Mouse (Mus musculus) embryonic facial prominence, embryonic 12.5 days (tissue): ENCODE results near the gene Spi1. TPM values are rescaled to one million over a fixed set of nuclear protein-coding genes. Genes with fewer than 3 reads are reported as not detected.
A peak's percentile ranks its signal among the peaks of the same experiment; 100 is the strongest.

Experiments used
- ATAC-seq: fragments of 200-750 bp; cut with Nextera tagmentation; 2 replicates; pipeline ENCODE4 v1.8.0; 2017; ENCODE audit not compliant: insufficient number of reproducible peaks, insufficient read depth, low FRiP score, low TSS enrichment
- H3K27ac ChIP-seq: fragments of 300-500 bp; sonication (generic); 2 replicates; pipeline ENCODE4 v1.5.1; 2016; ENCODE audit warnings: mild to moderate bottlenecking
- H3K27me3 ChIP-seq: fragments of 300-500 bp; sonication (generic); 2 replicates; pipeline ENCODE4 v1.6.1; 2016; ENCODE audit warnings: mild to moderate bottlenecking, moderate library complexity
- H3K36me3 ChIP-seq: fragments of 300-500 bp; sonication (generic); 2 replicates; pipeline ENCODE4 v1.6.1; 2016; ENCODE audit warnings: mild to moderate bottlenecking
- H3K4me1 ChIP-seq: fragments of 300-500 bp; sonication (generic); 2 replicates; pipeline ENCODE4 v1.6.1; 2016
- H3K4me2 ChIP-seq: fragments of 300-500 bp; sonication (generic); replicated peaks from 2 replicates; pipeline ENCODE4 v1.6.1; 2016; ENCODE audit warnings: mild to moderate bottlenecking, moderate library complexity
- H3K4me3 ChIP-seq: fragments of 300-500 bp; sonication (generic); 2 replicates; pipeline ENCODE4 v1.5.1; 2016; ENCODE audit warnings: mild to moderate bottlenecking
- H3K9ac ChIP-seq: fragments of 300-500 bp; sonication (generic); 2 replicates; pipeline ENCODE4 v1.6.1; 2016; ENCODE audit warnings: mild to moderate bottlenecking, moderate library complexity
- H3K9me3 ChIP-seq: fragments of 300-500 bp; sonication (generic); 2 replicates; pipeline ENCODE4 v1.6.1; 2016; ENCODE audit warnings: mild to moderate bottlenecking, moderate library complexity
- WGBS: fragments of 180-500 bp; shearing (Covaris S2); methylation state at CpG from one replicate; pipeline ENCODE4 v1.1.7; 2016; 5-methylcytosine and 5-hydroxymethylcytosine counted together
- polyA plus RNA-seq: library from polyadenylated mRNA; unstranded; fragments of >200 nt; fragmentation: Nextera tagmentation; extraction: Ambion mirVana; gene quantifications from 2 replicates; pipeline ENCODE4 v1.2.1, GENCODE M21; 2016

Spi1 gene
- polyA plus RNA-seq, 1 experiment from 2014 or later: 4.0 TPM

- no peak overlapping the region for H3K27ac ChIP-seq
- no peak overlapping the region for H3K4me3 ChIP-seq
- no peak for ATAC-seq
- 79% methylated on average over 15 of the region's 15 CpGs for WGBS
- H3K27me3 ChIP-seq: no peaks in the 10 kb centered on the region
- no peak overlapping the region for H3K9ac ChIP-seq
- no peak overlapping the region for H3K4me2 ChIP-seq
- H3K9me3 ChIP-seq: no peaks in the 10 kb centered on the region
- no peaks in the 10 kb centered on the region for H3K36me3 ChIP-seq
- H3K4me1 ChIP-seq: no peaks in the 10 kb centered on the region
Observed at GRCm38 (mm10) chr2:91084179-91084820, 2.1 kb downstream of the Spi1 start.

- no peaks in the 10 kb centered on the region for H3K27me3 ChIP-seq
- H3K9ac ChIP-seq: no peak overlapping the region
- no peak overlapping the region for H3K27ac ChIP-seq
- no peak overlapping the region for H3K4me2 ChIP-seq
- ATAC-seq: no peak
- no peak overlapping the region for H3K4me3 ChIP-seq
- no peaks in the 10 kb centered on the region for H3K9me3 ChIP-seq
- no peaks in the 10 kb centered on the region for H3K4me1 ChIP-seq
- H3K36me3 ChIP-seq: no peaks in the 10 kb centered on the region
- WGBS: 85% methylated on average over 14 of the region's 14 CpGs
Observed at GRCm38 (mm10) chr2:91085494-91086391, 3.6 kb downstream of the Spi1 start.

DNA sequence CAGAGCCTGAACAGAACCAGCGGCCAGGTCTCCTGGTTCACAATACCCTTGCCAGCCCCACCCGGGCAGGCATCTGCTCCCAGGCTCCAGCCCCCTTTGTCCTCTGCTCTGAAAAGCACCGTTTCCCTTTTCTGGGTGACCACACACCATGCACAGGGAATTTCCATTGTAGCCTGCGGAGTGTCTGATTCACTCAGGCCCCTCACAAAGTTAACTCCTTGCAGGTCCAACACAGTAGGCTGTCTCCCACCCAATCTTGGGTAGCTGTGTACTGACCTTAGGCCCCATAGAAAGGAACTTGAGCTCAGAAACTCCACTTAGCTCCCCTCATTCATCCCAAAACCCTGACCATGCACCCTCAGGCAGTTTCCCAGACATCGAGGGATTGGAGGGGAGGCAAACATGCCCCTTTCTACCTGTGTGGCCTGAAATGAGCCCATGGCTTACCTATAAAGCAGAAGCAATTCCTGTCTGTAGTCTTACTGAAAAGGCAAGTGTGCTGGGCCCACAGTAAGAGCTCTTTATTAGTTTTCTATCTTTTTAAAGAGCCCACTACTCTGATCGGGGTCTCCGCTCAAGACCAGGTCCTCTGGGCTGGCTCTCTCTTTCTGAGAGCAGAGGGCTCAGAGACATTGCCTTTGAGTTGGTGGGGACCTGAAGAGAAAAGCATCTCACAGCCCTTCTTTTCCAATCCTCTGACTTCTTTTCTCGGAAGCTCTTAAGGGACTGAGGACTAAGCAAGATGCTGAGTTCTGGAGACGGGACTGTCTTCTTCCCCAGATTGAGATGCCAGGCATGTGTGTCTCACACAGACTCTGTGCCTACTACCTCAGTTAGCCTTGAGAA, 4.4 kb downstream of the Spi1 start:
- Histone ChIP-seq H3K4me1 (no peaks in the 10 kb centered on the region), H3K4me2 (no peak overlapping the region), H3K36me3 (no peaks in the 10 kb centered on the region), H3K9me3 (no peaks in the 10 kb centered on the region), H3K27ac (no peak overlapping the region), H3K27me3 (no peaks in the 10 kb centered on the region), H3K9ac (no peak overlapping the region), H3K4me3 (no peak overlapping the region)
- no peak for ATAC-seq
- 71% methylated on average over 9 of the region's 9 CpGs for WGBS

- Histone ChIP-seq H3K4me3 (no peak overlapping the region), H3K9me3 (no peaks in the 10 kb centered on the region), H3K4me1 (no peaks in the 10 kb centered on the region), H3K36me3 (no peaks in the 10 kb centered on the region), H3K27ac (no peak overlapping the region), H3K9ac (no peak overlapping the region), H3K4me2 (no peak overlapping the region), H3K27me3 (no peaks in the 10 kb centered on the region)
- ATAC-seq: no peak
- 86% methylated on average over 9 of the region's 9 CpGs for WGBS
Observed at GRCm38 (mm10) chr2:91087453-91087852, 5.3 kb downstream of the Spi1 start.

DNA sequence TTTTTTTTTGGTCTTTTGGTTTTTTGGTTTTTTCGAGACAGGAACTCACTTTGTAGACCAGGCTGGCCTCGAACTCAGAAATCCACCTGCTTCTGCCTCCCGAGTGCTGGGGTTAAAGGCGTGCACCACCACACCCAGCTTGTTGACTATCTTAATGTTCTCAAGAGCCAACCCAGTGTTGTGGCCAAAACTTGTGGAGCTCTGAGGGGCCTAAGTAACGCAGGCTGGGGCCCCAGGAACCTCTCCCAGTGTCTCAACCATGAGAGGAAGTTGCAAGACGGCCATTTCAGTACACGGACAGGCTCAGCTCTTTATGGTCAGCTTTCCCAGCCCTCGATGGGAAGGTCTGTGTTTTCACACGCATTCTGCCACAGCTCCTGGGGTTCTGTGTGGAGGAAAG, 6.8 kb downstream of the Spi1 start:
- no peak overlapping the region for H3K4me3 ChIP-seq
- ATAC-seq: no peak

GRCm38 (mm10) chr2:91090208-91090607, 8.0 kb downstream of the Spi1 start:
- Histone ChIP-seq H3K4me3 (no peak overlapping the region), H3K4me2 (no peak overlapping the region), H3K9me3 (no peaks in the 10 kb centered on the region), H3K27ac (no peak overlapping the region), H3K27me3 (no peaks in the 10 kb centered on the region), H3K9ac (no peak overlapping the region), H3K36me3 (no peaks in the 10 kb centered on the region), H3K4me1 (no peaks in the 10 kb centered on the region)
- 75% methylated on average over 6 of the region's 6 CpGs for WGBS
- no peak for ATAC-seq

More for the DNA sequence above, 6.8 kb downstream of the Spi1 start:
- Histone ChIP-seq H3K27me3 (no peaks in the 10 kb centered on the region), H3K4me2 (no peak overlapping the region), H3K9me3 (no peaks in the 10 kb centered on the region), H3K9ac (no peak overlapping the region), H3K27ac (no peak overlapping the region), H3K36me3 (no peaks in the 10 kb centered on the region), H3K4me1 (no peaks in the 10 kb centered on the region)
- WGBS: 84% methylated on average over 9 of the region's 9 CpGs

- WGBS: 73% methylated on average over 6 of the region's 6 CpGs
- Histone ChIP-seq H3K9ac (no peak overlapping the region), H3K9me3 (no peaks in the 10 kb centered on the region), H3K4me1 (no peaks in the 10 kb centered on the region), H3K27ac (no peak overlapping the region), H3K4me3 (no peak overlapping the region), H3K4me2 (no peak overlapping the region), H3K36me3 (no peaks in the 10 kb centered on the region), H3K27me3 (no peaks in the 10 kb centered on the region)
- ATAC-seq: no peak
Observed at GRCm38 (mm10) chr2:91090827-91091226, 8.6 kb downstream of the Spi1 start.

- Histone ChIP-seq H3K4me2 (no peak overlapping the region), H3K4me1 (no peaks in the 10 kb centered on the region), H3K27me3 (no peaks in the 10 kb centered on the region), H3K27ac (no peak overlapping the region), H3K9ac (no peak overlapping the region), H3K36me3 (no peaks in the 10 kb centered on the region), H3K4me3 (no peak overlapping the region), H3K9me3 (no peaks in the 10 kb centered on the region)
- 69% methylated on average over 14 of the region's 14 CpGs for WGBS
- no peak for ATAC-seq
Observed at GRCm38 (mm10) chr2:91096524-91096923, 14.3 kb downstream of the Spi1 start.

DNA sequence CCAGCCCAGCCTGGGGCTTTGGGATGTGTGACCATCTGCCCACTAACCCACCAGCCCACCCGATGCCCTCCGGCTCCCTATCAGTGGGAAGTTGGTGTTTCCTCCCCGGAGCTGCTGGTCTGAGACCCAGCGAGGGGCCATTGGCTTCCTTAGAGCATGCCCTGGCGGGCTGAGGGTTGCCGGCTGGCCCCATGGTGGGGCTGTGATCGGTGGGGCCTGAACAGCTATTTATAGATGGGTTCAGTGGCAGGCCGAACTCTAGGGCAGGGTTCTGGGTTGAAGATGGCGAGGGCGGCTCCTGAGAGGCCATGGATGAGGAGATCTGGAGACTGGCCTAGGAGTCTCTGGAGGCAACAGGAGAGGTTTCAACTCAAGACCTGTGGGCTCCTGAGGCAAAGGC, 14.8 kb downstream of the Spi1 start:
- Histone ChIP-seq H3K4me1 (no peaks in the 10 kb centered on the region), H3K36me3 (no peaks in the 10 kb centered on the region), H3K4me3 (no peak overlapping the region), H3K27me3 (no peaks in the 10 kb centered on the region), H3K9me3 (no peaks in the 10 kb centered on the region), H3K9ac (no peak overlapping the region), H3K27ac (no peak overlapping the region), H3K4me2 (no peak overlapping the region)
- WGBS: 88% methylated on average over 10 of the region's 10 CpGs
- no peak for ATAC-seq

- WGBS: 87% methylated on average over 2 of the region's 2 CpGs
- H3K27ac ChIP-seq: no peak overlapping the region
- ATAC-seq: no peak
Observed at GRCm38 (mm10) chr2:91098156-91098555, 16.0 kb downstream of the Spi1 start.

GRCm38 (mm10) chr2:91101124-91101740, 19.0 kb downstream of the Spi1 start:
- Histone ChIP-seq H3K4me1 (no peaks in the 10 kb centered on the region), H3K9me3 (no peaks in the 10 kb centered on the region), H3K36me3 (no peaks in the 10 kb centered on the region), H3K27ac (no peak overlapping the region), H3K27me3 (no peaks in the 10 kb centered on the region), H3K9ac (no peak overlapping the region), H3K4me2 (no peak overlapping the region), H3K4me3 (no peak overlapping the region)
- ATAC-seq: peak; percentile 77
- WGBS: 11% methylated on average over 7 of the region's 7 CpGs

More at GRCm38 (mm10) chr2:91098156-91098555, 16.0 kb downstream of the Spi1 start:
- Histone ChIP-seq H3K4me2 (no peak overlapping the region), H3K9ac (no peak overlapping the region), H3K9me3 (no peaks in the 10 kb centered on the region), H3K4me3 (no peak overlapping the region), H3K36me3 (no peaks in the 10 kb centered on the region), H3K4me1 (no peaks in the 10 kb centered on the region), H3K27me3 (no peaks in the 10 kb centered on the region)
